Comparison of ENCODE assay signal across 7 mouse cellular contexts in the genomic region with DNA sequence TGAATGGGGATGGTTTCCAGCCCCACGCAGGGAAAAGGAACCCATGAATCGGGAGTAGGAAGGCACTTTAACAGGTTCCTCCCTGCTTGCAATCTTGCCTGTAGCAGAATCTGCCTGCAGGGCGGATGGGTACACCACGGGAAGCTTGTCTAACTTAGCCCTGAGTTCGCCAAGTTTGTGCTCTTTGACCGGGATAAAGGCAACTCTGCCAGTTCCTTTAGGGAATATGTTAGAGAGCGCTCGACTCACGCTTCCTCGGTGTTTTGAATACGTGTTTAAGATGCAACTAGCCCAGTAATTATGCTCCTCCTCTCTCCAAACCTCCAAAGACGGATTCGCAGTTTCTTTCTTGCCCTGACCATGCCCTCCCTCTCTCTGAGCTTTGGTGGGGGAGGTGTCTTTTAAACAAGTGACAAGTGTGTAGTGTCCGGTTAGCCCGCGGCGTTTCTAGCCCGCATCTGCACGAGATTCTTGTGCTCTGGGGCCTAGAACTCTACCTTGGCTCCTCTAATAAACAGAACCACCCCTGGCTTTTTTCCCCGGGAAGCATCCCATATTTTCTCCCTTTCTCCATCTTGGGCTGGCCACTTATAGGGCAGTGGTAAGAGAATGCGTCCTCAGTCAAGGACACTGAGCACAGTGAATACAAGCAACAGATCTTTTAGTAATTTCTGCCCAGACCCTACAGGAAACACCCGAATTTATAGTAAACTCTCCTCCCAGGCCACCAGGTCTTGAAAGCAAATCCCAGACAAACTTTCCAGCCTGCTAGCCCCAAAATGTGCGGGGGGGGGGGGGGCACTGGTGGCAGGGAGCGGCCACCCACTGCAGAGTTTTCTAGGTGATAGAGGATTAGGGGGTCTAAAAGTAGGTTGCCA. TPM values are rescaled to one million over a fixed set of nuclear protein-coding genes. Genes with fewer than 3 reads are reported as not detected.
DNase-seq lines count a peak whose midpoint lies in the region; ATAC-seq lines count a peak whose summit lies in the region.

No protein-coding gene starts in this region.

- H3K9ac ChIP-seq in forebrain, embryonic 15.5 days (replicated peaks) = no peak overlapping the region
- no peak overlapping the region for H3K9ac ChIP-seq in midbrain, embryonic 11.5 days (ENCODE audit: low read length)

- no peak overlapping the region for H3K27ac ChIP-seq in forebrain, embryonic 15.5 days (replicated peaks)
- H3K27ac ChIP-seq in midbrain, embryonic 11.5 days (ENCODE audit: low read depth, low read length) = no peak overlapping the region

- peaks cover 92% of the 10 kb centered on the region for H3K27me3 ChIP-seq in forebrain, embryonic 15.5 days
- H3K27me3 ChIP-seq in midbrain, embryonic 11.5 days (ENCODE audit: control insufficient read depth, insufficient read depth, low read length) = peaks cover 87% of the 10 kb centered on the region

- H3K36me3 ChIP-seq in forebrain, embryonic 15.5 days = no peaks in the 10 kb centered on the region
- H3K36me3 ChIP-seq in midbrain, embryonic 11.5 days (ENCODE audit: control insufficient read depth, insufficient read depth, low read length) = no peaks in the 10 kb centered on the region

- WGBS in forebrain, embryonic 15.5 days = 4% methylated on average over 24 of the region's 24 CpGs
- WGBS in midbrain, embryonic 11.5 days = 3% methylated on average over 24 of the region's 24 CpGs

- H3K4me3 ChIP-seq in forebrain, embryonic 15.5 days = peak overlapping the region; percentile 50
- H3K4me3 ChIP-seq in midbrain, embryonic 11.5 days (ENCODE audit: low read depth, low read length) = peak overlapping the region; percentile 51

- ATAC-seq in forebrain, embryonic 15.5 days (replicated peaks) = no peak
- no peak for ATAC-seq in midbrain, embryonic 11.5 days (ENCODE audit: low FRiP score)

- DNase-seq in retina, embryonic 14.5 days (ENCODE audit: low spot score) = peak; percentile 18
- no peak for DNase-seq in retina, postnatal 1 day
- DNase-seq in midbrain, embryonic 11.5 days (ENCODE audit: low spot score, missing footprints) = peak; percentile 96
- no peak for DNase-seq in layer of hippocampus, postnatal 10 days (ENCODE audit: low spot score in 2 of 2)
- DNase-seq in thymus, postnatal 25 days = no peak
- DNase-seq in spleen, postnatal 4 days (ENCODE audit: low spot score in 2 of 2) = no peak

- peak overlapping the region; percentile 96; the same call in 1 of the 2 replicates for H3K4me2 ChIP-seq in forebrain, embryonic 15.5 days (replicated peaks)
- H3K4me2 ChIP-seq in midbrain, embryonic 11.5 days = peak overlapping the region; percentile 89

- H3K4me1 ChIP-seq in forebrain, embryonic 15.5 days = peaks cover 48% of the 10 kb centered on the region
- peaks cover 15% of the 10 kb centered on the region for H3K4me1 ChIP-seq in midbrain, embryonic 11.5 days (ENCODE audit: control insufficient read depth, insufficient read depth, low read length)

- no peaks in the 10 kb centered on the region for H3K9me3 ChIP-seq in forebrain, embryonic 15.5 days
- no peaks in the 10 kb centered on the region for H3K9me3 ChIP-seq in midbrain, embryonic 11.5 days (ENCODE audit: control insufficient read depth, low read length)

RNA-seq across cellular contexts. Expression of gene Gdnf, which starts 1.4 kb away (rescaled TPM):
- 0.06 TPM in 1 of 2 replicates, not detected in the other for polyA plus RNA-seq in forebrain, embryonic 15.5 days (2015; fragmentation: Nextera tagmentation; extraction: Ambion mirVana)
- 0.46 and 0.90 TPM in 2 replicates for polyA plus RNA-seq in midbrain, embryonic 11.5 days (2014; fragmentation: Nextera tagmentation; extraction: Ambion mirVana)
- total RNA-seq in layer of hippocampus, postnatal 10 days (2021) = under 1 TPM; 0.09 to 0.18 TPM

Comparison
In these comparisons a context has a peak if more than half of its experiments do, and no peak if none do; other contexts are left out.
1. DNase-seq: peak in retina, embryonic 14.5 days (single experiment) and midbrain, embryonic 11.5 days (single experiment); none in retina, postnatal 1 day (single experiment), layer of hippocampus, postnatal 10 days (0 of 2), thymus, postnatal 25 days (single experiment) and spleen, postnatal 4 days (0 of 2).